Mouse (Mus musculus): ENCODE results near the gene Camsap3. TPM values are rescaled to one million over a fixed set of nuclear protein-coding genes. Genes with fewer than 3 reads are reported as not detected.

The Camsap3 gene
- polyA plus RNA-seq, 1 experiment from 2014 or later = 14.5 TPM

DNA sequence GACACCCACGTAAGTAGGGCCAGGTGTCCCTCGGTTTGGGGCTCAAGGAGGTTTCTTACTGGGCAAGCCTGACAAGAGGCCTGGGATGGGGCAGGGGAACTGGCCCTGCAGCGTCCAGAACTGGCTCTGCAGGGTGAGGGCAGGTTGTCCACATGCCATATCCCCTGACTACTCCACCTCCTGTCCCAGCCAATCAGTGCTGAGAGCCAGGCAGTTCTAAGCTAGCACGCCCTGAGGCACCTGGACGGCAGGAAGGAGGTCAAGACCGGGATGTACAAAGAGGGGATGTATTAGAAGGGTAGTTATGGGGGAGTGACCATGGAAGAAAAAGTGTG is 22.7 kb downstream of the Camsap3 start:
- DNase-seq (ENCODE audit: low spot score) = no peak
- H3K9me3 ChIP-seq (ENCODE audit: control insufficient read depth, low read length) = no peaks in the 10 kb centered on the region
- no peak overlapping the region for H3K4me3 ChIP-seq (ENCODE audit: low read depth, low read length)
- H3K4me1 ChIP-seq (ENCODE audit: control insufficient read depth, insufficient read depth, low read length) = no peaks in the 10 kb centered on the region
- no peak for ATAC-seq (ENCODE audit: insufficient read depth, low FRiP score, low TSS enrichment)
- no peak overlapping the region for H3K9ac ChIP-seq (ENCODE audit: low read length)
- H3K27me3 ChIP-seq (ENCODE audit: control insufficient read depth, insufficient read depth, low read length) = no peaks in the 10 kb centered on the region
- no peak overlapping the region for H3K27ac ChIP-seq (ENCODE audit: low read depth, low read length)
- peaks cover 31% of the 10 kb centered on the region for H3K36me3 ChIP-seq (ENCODE audit: control insufficient read depth, insufficient read depth, low read length)
- H3K4me2 ChIP-seq (ENCODE audit: low read depth) = no peak overlapping the region
- 84% methylated on average over 6 of the region's 6 CpGs for WGBS

- peak within 1 kb of the TSS; percentile 68 for H3K9ac ChIP-seq (ENCODE audit: low read length)
- DNase-seq (ENCODE audit: low spot score) (peak; percentile 100), ATAC-seq (ENCODE audit: insufficient read depth, low FRiP score, low TSS enrichment) (peak; percentile 99)
- peak within 1 kb of the TSS; percentile 78 for H3K4me2 ChIP-seq (ENCODE audit: low read depth)
- no peaks in the 10 kb centered on the region for H3K27me3 ChIP-seq (ENCODE audit: control insufficient read depth, insufficient read depth, low read length)
- under 1% methylated on average over 37 of the region's 37 CpGs for WGBS
- H3K9me3 ChIP-seq (ENCODE audit: control insufficient read depth, low read length) = no peaks in the 10 kb centered on the region
- H3K36me3 ChIP-seq (ENCODE audit: control insufficient read depth, insufficient read depth, low read length) = peaks cover 6% of the 10 kb centered on the region
- H3K27ac ChIP-seq (ENCODE audit: low read depth, low read length) = no peak within 1 kb of the TSS
- peaks cover 11% of the 10 kb centered on the region for H3K4me1 ChIP-seq (ENCODE audit: control insufficient read depth, insufficient read depth, low read length)
- H3K4me3 ChIP-seq (ENCODE audit: low read depth, low read length) = peak within 1 kb of the TSS; percentile 86
These were observed 34.3 kb downstream of the Camsap3 start, which contains the start of the genes Xab2 and Pet100 for GRCm38 (mm10) chr8:3621199-3621970. Xab2 (minus strand) TSS chr8:3621316. Pet100 (plus strand) TSS chr8:3621548.

GRCm38 (mm10) chr8:3622119-3622518 is 35.0 kb downstream of the Camsap3 start:
- DNase-seq (ENCODE audit: low spot score) (no peak), ATAC-seq (ENCODE audit: insufficient read depth, low FRiP score, low TSS enrichment) (no peak)
- H3K9ac ChIP-seq (ENCODE audit: low read length) = no peak overlapping the region
- H3K27me3 ChIP-seq (ENCODE audit: control insufficient read depth, insufficient read depth, low read length) = no peaks in the 10 kb centered on the region
- H3K9me3 ChIP-seq (ENCODE audit: control insufficient read depth, low read length) = no peaks in the 10 kb centered on the region
- WGBS = 71% methylated on average over 8 of the region's 8 CpGs
- peaks cover 3% of the 10 kb centered on the region for H3K36me3 ChIP-seq (ENCODE audit: control insufficient read depth, insufficient read depth, low read length)
- no peak overlapping the region for H3K27ac ChIP-seq (ENCODE audit: low read depth, low read length)
- peaks cover 11% of the 10 kb centered on the region for H3K4me1 ChIP-seq (ENCODE audit: control insufficient read depth, insufficient read depth, low read length)
- peak overlapping the region; percentile 39 for H3K4me2 ChIP-seq (ENCODE audit: low read depth)
- peak overlapping the region; percentile 46 for H3K4me3 ChIP-seq (ENCODE audit: low read depth, low read length)

DNA sequence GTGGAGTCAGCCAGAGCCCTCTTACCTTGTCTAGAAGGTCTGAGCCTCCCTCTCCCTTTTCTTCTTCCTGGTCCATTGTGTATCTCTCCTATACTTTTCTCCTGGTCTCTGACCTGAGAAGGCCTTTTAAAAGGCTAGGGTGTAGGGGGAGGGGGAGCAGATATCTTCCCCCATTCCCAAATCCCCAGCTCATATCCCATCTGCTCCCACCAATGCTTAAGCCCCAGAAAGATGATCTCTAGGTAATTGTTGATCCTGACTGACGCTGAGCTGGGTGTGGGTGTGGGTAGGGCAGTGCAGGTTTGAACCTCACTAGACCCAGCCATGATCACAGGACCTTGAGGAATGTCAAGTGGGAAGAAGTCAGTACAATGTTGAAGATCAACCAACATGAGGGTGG is 38.4 kb downstream of the Camsap3 start, which contains the start of gene Pcp2:
TSS of gene Pcp2 (minus strand) at position 101 of the 400 bp plus-strand sequence.
- Histone ChIP-seq H3K4me2 (ENCODE audit: low read depth) (no peak within 1 kb of the TSS), H3K27ac (ENCODE audit: low read depth, low read length) (no peak within 1 kb of the TSS), H3K4me1 (ENCODE audit: control insufficient read depth, insufficient read depth, low read length) (peaks cover 5% of the 10 kb centered on the region), H3K4me3 (ENCODE audit: low read depth, low read length) (no peak within 1 kb of the TSS), H3K27me3 (ENCODE audit: control insufficient read depth, insufficient read depth, low read length) (no peaks in the 10 kb centered on the region), H3K9ac (ENCODE audit: low read length) (no peak within 1 kb of the TSS), H3K9me3 (ENCODE audit: control insufficient read depth, low read length) (no peaks in the 10 kb centered on the region), H3K36me3 (ENCODE audit: control insufficient read depth, insufficient read depth, low read length) (no peaks in the 10 kb centered on the region)
- DNase-seq (ENCODE audit: low spot score) (no peak), ATAC-seq (ENCODE audit: insufficient read depth, low FRiP score, low TSS enrichment) (no peak)
- WGBS = 48% methylated on average over 1 of the region's 1 CpGs

DNA sequence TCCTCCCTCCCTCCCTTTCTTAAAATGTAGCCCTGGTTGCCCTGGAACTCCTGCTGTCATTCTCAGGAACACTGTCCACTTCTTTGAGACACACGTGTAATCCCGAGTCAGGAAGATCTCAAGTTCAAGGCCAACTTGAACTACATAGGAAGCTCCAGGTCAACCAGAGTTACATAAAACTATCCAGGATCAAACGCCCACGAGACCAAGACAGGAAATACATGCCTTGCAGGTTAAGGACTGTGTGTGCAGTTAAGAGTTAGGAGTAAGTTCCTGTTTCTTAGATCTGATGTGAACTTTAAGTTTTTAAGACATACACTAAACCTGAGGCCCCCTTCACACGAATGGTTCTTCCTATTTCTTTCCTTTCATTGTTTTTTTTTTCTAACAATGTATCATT is 39.9 kb downstream of the Camsap3 start:
- H3K4me2 ChIP-seq (ENCODE audit: low read depth) = no peak overlapping the region
- H3K9ac ChIP-seq (ENCODE audit: low read length) = no peak overlapping the region
- 62% methylated on average over 5 of the region's 5 CpGs for WGBS
- H3K4me3 ChIP-seq (ENCODE audit: low read depth, low read length) = no peak overlapping the region
- no peak overlapping the region for H3K27ac ChIP-seq (ENCODE audit: low read depth, low read length)
- H3K27me3 ChIP-seq (ENCODE audit: control insufficient read depth, insufficient read depth, low read length) = no peaks in the 10 kb centered on the region
- H3K4me1 ChIP-seq (ENCODE audit: control insufficient read depth, insufficient read depth, low read length) = peaks cover 4% of the 10 kb centered on the region; the same call in 1 of the 2 replicates
- no peak for DNase-seq (ENCODE audit: low spot score)
- H3K36me3 ChIP-seq (ENCODE audit: control insufficient read depth, insufficient read depth, low read length) = no peaks in the 10 kb centered on the region
- no peaks in the 10 kb centered on the region for H3K9me3 ChIP-seq (ENCODE audit: control insufficient read depth, low read length)
- ATAC-seq (ENCODE audit: insufficient read depth, low FRiP score, low TSS enrichment) = no peak

- Histone ChIP-seq H3K27ac (ENCODE audit: low read depth, low read length) (no peak overlapping the region), H3K9me3 (ENCODE audit: control insufficient read depth, low read length) (no peaks in the 10 kb centered on the region), H3K4me2 (ENCODE audit: low read depth) (no peak overlapping the region), H3K9ac (ENCODE audit: low read length) (no peak overlapping the region), H3K4me3 (ENCODE audit: low read depth, low read length) (no peak overlapping the region), H3K4me1 (ENCODE audit: control insufficient read depth, insufficient read depth, low read length) (no peaks in the 10 kb centered on the region), H3K27me3 (ENCODE audit: control insufficient read depth, insufficient read depth, low read length) (no peaks in the 10 kb centered on the region), H3K36me3 (ENCODE audit: control insufficient read depth, insufficient read depth, low read length) (no peaks in the 10 kb centered on the region)
- DNase-seq (ENCODE audit: low spot score) (no peak), ATAC-seq (ENCODE audit: insufficient read depth, low FRiP score, low TSS enrichment) (no peak)
- WGBS = 34% methylated on average over 5 of the region's 5 CpGs
These were observed 40.9 kb downstream of the Camsap3 start for GRCm38 (mm10) chr8:3628014-3628413.

GRCm38 (mm10) chr8:3630647-3631477 is 43.8 kb downstream of the Camsap3 start, which contains the start of gene Stxbp2:
Stxbp2 (plus strand) TSS chr8:3630955.
- Histone ChIP-seq H3K9me3 (ENCODE audit: control insufficient read depth, low read length) (no peaks in the 10 kb centered on the region), H3K27ac (ENCODE audit: low read depth, low read length) (no peak within 1 kb of the TSS), H3K36me3 (ENCODE audit: control insufficient read depth, insufficient read depth, low read length) (no peaks in the 10 kb centered on the region), H3K4me2 (ENCODE audit: low read depth) (peak within 1 kb of the TSS; percentile 78), H3K4me3 (ENCODE audit: low read depth, low read length) (peak within 1 kb of the TSS; percentile 47), H3K9ac (ENCODE audit: low read length) (peak within 1 kb of the TSS; percentile 48), H3K27me3 (ENCODE audit: control insufficient read depth, insufficient read depth, low read length) (no peaks in the 10 kb centered on the region), H3K4me1 (ENCODE audit: control insufficient read depth, insufficient read depth, low read length) (no peaks in the 10 kb centered on the region)
- WGBS = 7% methylated on average over 47 of the region's 47 CpGs
- DNase-seq (ENCODE audit: low spot score) (peak; percentile 66), ATAC-seq (ENCODE audit: insufficient read depth, low FRiP score, low TSS enrichment) (peak; percentile 76)

DNA sequence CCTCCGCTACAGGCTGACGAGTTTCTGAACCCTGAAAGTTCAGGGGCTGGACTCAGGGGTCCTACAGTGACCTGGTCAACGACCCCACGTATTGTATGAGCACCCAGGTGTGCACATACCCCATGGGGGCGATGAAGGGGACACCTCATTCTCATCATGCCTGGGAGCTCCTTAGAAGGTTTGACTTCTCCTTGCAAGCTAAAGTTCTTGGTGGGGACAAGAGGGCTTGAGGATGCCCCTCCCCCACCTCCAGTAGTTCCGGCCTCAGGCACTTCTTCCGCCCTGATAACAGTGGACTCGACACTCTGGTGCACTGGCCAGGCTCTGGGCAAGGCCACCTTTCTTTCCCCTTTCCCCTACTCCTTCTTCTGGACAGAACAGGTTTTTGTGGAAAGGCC is 44.4 kb downstream of the Camsap3 start:
- WGBS = 19% methylated on average over 8 of the region's 8 CpGs
- H3K4me3 ChIP-seq (ENCODE audit: low read depth, low read length) = peak overlapping the region; percentile 47
- H3K4me2 ChIP-seq (ENCODE audit: low read depth) = peak overlapping the region; percentile 78
- peak overlapping the region; percentile 48 for H3K9ac ChIP-seq (ENCODE audit: low read length)
- H3K9me3 ChIP-seq (ENCODE audit: control insufficient read depth, low read length) = no peaks in the 10 kb centered on the region
- no peaks in the 10 kb centered on the region for H3K4me1 ChIP-seq (ENCODE audit: control insufficient read depth, insufficient read depth, low read length)
- no peak for ATAC-seq (ENCODE audit: insufficient read depth, low FRiP score, low TSS enrichment)
- H3K27ac ChIP-seq (ENCODE audit: low read depth, low read length) = no peak overlapping the region
- H3K36me3 ChIP-seq (ENCODE audit: control insufficient read depth, insufficient read depth, low read length) = no peaks in the 10 kb centered on the region
- H3K27me3 ChIP-seq (ENCODE audit: control insufficient read depth, insufficient read depth, low read length) = no peaks in the 10 kb centered on the region
- DNase-seq (ENCODE audit: low spot score) = no peak

Measured in neural tube, embryonic 11.5 days (tissue).